Mouse (Mus musculus) heart, adult 18-20 months (tissue): ENCODE results near the gene Lep. TPM values are rescaled to one million over a fixed set of nuclear protein-coding genes. Genes with fewer than 3 reads are reported as not detected.
A peak's percentile ranks its signal among the peaks of the same experiment; 100 is the strongest.

Experiments
- DNase-seq, 2 experiments: peaks; one replicate each; pipeline ENCODE4 v3.0.0; 2021 to 2022; ENCODE audit warnings: mixed read lengths in 1 of 2
- total RNA-seq, 2 experiments: library from RNA; stranded (reverse); gene quantifications; 2 replicates each; pipeline ENCODE4 v1.2.3; 2021

Lep gene
- total RNA-seq, 2 experiments from 2014 or later: 0.10 to 0.97 TPM

DNA sequence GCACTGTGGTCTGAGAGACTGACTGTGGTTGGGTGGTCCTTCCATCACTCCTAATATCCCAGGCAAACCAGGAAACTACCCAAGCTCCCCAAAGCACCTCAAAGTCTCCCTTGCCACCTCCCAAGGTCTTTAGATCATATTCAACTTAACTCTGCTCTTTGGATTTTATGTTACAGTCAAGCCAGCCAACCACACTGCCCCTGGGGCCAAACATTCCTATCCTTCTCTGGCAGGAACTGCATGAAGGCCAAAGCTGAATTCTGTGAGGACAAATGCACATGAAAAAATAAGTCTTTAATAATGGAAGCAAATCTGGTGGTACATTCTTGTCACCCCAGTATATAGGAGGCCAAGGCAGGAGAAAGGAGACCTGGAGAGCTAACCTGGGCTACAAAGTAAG is 16.0 kb upstream of the Lep start:
- no peak for DNase-seq

DNA sequence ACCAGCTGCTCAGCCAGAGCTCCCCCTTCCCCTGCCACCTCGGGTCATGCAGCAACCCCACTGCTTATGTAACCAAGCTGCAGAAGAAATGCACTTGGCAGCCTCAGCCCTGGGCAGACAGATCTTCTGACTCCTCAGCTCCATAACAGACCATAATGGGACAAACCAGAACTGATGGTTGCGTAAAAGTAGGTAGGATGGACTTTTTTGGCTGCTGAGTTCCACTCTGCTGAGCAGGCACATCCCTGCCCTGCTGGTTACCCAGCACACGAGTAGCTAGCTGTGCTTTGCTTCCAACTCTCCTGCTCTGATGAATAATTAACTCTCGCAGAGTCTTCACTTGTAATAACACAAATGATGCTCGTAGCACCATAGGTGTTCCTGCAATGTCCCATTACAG is 10.1 kb upstream of the Lep start:
- DNase-seq: no peak

DNA sequence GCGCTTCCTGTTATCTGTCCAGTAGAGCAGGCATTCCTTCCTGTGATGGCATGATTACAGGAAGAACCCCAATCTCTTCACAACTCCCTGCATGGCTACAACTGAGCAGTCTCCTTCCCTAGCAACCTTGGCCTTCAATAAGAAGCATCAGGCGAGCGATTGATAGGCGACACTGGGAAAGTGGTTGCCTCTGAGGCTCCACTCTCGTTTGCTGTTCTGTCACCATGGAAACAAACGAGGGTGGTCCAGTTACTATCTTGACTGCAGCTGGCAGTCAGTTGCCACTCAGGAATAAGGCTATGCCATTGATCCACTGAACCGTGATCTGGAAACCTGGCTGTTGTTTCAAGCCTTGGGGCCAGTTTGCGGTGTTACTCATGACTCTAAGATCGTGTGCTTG is 7.8 kb upstream of the Lep start:
- no peak for DNase-seq

DNA sequence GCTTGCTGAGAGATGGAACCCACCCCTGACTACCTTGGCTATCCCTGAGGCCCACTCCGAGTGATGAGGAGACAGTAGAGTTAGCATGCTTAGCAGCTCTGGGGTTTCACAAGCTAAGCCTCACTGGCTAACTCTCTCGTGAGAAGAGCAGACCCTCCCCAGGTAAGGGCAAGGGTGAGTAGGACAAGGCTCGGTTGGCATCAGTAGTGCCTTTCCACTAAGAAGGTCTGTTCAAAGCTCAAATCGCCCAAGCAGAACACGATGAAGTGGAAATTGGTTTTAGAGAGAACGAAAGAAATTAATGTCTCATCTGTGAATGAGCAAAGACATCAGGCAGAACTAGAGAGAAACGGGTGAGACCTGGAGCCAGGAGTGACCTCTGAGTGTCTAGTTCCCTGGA is 6.8 kb upstream of the Lep start:
- DNase-seq: no peak

DNA sequence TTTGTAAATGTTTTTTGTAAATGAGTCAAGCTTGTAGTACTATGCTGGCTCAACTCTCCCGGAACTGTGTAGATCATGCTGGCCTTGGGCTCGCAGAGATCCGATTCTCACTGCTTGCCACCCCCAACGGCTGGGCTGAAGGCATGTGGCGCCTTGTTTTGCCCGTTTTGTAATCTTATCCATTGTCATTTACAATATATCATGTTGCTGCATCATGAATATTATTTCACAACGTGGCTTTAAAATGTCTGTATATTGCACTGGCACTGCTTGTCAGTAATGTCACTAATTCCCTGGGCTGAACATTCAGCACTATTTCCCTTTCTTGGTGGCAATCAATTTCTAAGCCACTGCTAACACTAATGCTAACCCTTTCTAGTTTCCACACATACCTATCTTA is 3.6 kb upstream of the Lep start:
- no peak for DNase-seq

DNA sequence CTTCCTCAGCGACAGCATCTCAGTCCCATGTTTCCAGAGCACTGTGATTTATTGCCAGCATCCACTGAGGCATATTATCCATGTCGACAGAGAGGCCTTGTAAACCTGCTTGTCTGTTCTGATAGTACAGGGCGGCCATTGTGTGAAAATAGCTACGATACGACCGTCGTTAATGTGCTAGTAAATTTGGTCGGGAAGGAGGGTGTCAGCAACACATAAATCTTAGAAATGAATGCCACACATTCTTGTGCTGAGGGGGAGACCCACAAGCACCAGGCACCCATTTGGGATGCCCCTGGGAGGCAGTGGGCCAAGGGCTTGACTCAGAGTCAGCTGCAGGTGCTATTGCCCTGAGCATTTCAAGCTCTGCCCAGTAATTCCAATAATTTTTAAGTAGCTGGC is 6.4 kb downstream of the Lep start:
- DNase-seq: no peak

DNA sequence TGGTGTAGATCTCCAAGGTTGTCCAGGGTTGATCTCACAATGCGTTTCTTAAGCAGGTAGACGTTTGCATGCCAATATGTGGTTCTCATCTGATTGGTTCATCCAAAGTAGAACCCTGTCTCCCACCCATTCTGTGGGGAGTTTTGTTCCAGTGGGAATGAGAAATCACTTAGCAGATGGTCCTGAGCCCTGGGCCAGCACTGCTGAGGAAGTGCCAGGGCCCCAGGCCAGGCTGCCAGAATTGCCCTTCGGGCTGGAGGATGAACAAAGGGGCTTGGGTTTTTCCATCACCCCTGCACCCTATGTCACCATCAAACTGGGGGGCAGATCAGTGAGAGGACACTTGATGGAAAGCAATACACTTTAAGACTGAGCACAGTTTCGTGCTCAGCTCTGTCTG is 12.2 kb downstream of the Lep start:
- no peak for DNase-seq

DNA sequence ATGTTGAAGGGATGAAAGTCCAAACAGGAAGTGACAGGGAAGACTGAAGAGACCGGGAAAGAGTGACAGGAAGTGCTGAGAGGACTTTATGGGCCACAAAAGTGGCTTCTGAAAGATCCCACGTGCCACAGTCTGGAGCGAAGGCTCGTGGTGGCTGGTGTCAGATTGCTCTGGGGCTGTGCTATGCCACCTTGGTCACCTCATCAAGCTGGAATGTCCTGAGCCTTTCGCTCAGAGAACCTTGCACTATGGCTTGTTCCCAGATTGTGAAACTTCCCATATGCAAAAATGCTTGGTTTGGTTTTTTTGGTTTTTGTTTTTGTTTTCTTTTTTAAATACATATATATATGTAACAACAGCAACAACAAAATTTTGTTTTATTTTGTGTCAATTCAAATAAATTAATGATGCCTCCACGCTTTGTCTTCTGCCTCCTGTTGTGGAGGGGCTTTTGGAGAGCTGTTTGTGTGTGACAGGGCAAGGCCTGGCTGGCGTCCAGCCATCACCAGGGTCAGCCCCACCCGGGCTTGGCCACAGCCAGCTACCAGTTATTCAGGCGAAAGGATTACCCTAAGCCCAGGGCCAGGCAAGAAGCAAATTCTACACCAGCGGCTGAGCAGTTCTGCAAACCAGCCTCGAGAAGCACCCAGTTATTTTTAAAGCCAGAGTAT is 13.6 kb downstream of the Lep start:
- no peak for DNase-seq

DNA sequence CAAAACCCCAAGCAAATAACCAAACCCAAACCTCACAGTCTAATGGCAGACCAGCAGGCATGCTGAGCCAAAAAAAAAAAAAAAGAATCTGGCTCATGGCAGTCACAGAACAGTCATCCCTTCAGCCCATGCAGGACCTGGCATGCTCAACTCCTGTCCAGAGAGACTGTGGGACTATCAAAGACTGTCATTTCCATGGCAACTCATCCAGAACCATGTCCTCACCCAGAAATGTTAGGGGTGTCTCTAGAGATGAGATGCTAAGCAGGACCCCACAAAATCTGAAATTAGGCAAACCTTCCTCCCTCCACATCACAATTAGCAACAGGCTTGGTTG is 14.1 kb downstream of the Lep start:
- DNase-seq: no peak

DNA sequence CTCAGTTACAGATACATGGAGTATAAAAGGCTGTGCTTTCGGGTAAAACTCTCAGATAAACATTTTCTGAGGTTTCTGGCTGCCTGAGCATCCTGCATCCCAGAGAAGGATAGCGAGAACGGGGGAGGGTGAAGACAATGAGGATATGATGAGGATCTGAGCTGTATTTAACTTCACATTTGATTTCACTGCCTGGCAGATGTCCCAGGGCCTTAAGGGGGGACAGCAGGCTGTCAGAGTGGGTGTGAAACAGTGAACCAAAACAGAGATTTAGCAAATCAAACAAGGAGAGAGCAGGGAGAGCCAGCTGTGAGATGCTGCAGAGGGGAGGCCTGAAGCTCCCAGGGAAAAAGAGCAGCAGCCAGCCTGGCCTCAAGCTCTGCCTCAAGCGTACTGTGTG is 19.3 kb downstream of the Lep start:
- DNase-seq: no peak

DNA sequence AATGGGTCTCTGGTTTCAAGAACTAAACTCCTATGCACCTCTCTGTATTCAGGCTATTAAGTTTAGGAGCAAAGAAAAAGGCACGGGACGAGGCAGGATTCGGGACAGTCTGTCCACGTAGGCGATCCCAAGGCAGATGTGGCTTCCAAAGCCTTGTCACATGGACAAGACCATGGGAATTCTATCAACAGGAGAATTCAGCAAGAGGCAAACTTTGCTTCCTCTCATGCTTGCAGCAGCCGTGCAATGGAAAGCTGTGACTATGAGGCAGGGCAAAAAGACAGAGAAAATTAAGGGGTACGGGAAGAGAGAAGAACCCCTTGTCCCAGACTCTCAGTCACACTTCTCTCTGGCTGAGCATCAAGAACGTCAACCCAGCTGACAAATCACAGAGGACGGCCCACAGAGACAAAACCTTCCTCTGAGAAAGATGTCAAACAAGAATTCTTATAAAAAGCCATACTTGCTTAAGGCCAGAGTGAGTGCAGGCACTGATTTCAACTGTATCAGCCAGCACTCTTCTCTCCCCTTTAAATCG is 21.9 kb downstream of the Lep start:
- peak; percentile 37 to 53 for DNase-seq

DNA sequence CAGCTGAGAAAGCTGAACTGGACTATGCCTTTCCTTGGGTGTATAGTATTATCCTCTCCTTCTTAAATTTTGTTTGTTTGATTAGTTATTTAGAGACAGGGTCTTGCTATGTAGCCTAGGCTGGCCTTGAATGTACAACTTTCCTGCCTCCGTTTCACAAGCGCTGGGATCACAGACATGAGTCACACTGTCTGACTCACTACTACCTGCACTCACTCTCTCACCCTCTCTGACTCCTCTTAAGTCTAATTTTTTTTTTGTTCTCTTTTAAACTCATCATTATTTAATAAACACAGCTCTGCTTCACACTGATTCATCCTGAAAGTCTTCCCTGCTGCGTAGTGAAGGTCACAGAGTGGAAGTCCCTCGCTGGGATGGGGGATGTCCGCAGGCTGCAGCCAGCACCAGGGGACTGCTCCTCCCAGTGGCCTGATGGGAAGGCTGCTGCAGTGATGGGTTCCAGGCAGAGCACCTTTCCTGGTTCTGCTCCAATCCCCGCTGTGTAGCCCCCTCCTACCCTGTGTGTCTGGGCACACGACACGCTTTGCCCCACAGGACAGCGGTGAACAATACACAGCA is 22.8 kb downstream of the Lep start:
- no peak for DNase-seq

DNA sequence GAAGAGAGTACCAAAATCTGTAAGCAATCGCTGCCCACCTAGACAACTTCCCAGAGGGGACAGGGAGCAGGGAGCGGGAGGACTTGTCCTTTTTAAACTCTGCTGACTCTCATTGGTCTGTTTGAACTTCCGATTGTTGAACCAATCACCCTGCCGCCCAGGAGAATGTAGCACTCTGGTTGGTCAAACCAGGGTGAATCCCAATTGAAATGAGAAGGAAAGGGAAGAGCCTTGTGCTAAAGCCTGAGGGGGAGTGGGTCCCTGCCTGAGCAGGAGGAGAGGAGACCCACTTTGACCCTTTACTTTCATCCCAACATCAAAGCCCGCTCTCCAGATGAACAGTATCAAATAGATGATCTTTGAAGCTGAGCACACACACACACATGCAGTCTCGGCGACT is 24.4 kb downstream of the Lep start:
- DNase-seq: no peak

DNA sequence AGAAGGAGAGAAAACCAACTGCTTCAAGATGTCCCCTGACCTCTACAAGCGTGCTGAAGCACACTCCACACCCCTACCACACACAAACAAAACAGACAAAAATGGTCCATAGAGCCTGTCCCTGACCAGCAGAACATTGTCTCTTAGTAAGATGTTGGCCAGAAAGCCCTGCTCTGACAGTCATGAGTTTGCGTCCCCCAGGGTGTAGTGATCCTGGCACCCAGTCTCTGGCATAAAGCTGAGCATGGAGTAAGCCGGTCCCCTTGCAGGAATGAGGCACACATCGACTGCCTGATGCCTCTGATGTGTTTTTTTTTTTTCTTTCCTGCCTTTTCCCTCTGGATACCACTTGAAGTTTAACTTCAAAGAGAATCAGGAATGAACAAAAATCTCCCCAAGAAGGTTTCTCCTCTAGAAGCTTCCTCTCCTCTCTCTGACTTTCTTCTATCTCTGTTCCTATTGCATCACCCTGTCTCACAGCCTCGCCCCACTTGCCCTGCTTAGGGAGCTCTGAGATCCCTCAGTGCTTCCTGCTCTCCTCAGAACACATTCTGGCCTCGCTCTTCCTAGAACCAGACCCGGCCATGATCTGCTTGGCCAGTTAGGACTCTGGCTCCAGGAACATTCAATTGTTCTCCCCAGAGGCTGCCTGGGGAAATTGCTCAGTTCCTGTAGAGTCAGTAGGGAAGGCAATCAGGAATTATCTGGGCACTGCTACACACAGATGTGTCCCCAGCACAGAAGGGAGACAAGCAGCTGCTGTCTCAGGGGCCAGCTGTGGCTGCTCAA is 28.1 kb downstream of the Lep start:
- peak; percentile 76 to 93 for DNase-seq

DNA sequence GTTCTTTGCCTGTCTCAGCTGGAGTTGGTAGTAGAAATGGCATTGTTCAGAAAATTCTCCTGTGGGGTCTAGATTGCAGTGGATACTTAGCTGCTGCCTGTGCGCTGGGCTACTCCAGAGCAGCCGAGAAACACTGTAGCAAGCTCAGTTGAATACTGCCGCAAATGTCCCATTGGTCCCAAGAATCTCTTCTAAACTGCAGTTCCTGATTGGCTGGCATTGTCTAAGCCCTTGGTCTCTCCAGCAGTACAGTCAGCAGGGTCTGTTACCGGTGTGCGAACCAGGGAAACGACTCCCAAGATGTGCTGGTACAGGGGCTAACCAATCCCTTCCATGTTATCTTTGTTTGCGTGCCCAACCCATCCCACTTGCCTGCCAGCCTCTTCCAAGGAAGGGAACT is 32.2 kb downstream of the Lep start:
- DNase-seq: no peak

DNA sequence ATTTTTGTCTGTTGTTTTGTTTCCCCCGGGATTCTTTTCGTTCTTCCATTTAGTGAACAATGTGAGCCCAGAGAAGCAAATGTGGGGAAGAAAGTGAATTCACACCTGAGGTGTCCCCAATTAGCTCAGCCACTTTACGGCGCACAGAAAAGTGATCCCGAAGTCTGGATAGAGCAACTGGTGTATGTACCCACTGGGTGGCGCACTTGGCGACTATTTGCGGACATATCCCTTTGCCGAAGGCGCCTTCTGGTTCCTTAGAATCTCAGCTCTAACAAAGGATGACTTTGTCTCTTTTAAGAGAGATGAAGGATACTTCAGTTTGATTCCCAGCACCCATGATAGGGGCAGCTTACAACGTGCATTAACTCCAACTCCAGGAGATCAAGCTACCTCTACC is 32.9 kb downstream of the Lep start:
- no peak for DNase-seq

DNA sequence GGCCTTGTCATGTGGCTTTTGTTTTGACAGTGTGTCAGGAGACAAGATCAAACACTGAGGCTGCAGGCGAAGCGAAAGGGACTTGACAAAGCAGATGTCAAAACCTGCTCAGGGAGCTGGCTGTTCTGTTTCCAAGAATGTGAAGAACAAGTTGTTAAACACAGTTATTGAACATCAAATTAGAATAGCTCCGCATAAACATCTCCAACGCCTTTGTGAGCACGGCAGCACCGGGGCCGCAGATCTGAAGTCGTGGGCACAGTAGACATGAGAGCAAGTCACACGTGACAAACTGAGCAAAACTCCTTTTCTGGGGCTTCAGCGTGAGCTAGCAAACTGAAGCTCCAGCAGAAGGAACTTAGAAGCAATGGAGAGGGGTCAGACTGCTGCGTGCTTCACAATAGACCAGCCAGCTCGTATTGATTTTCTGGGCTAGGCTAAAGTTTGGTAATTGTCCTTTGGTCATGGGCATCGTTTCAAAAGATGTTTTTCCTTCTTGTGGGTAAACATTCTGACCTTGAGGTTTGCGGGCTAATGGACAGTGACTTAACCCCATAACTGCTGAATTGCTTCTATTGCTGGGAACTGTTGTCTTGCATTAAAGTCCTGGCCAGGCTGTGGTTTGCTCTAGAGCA is 39.6 kb downstream of the Lep start:
- no peak for DNase-seq

DNA sequence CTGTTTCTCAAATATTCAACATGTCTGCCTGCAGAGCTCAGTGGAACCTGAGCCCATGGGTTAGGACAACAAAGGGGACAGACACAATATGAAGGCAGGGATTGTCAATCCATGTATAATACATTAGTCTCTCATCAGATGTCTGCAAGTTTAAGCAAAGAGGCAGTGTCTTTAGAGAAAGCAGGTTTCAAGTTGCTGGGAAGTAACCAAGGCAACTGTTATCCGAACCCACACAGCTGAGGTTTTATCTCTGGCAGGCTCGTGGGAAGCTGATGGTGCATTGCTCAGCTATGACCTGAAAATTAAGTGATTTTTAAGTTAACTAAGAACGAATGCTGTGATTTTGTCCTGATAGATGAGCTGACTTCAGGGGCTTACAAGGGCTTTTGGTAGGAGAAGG is 40.4 kb downstream of the Lep start:
- no peak for DNase-seq

DNA sequence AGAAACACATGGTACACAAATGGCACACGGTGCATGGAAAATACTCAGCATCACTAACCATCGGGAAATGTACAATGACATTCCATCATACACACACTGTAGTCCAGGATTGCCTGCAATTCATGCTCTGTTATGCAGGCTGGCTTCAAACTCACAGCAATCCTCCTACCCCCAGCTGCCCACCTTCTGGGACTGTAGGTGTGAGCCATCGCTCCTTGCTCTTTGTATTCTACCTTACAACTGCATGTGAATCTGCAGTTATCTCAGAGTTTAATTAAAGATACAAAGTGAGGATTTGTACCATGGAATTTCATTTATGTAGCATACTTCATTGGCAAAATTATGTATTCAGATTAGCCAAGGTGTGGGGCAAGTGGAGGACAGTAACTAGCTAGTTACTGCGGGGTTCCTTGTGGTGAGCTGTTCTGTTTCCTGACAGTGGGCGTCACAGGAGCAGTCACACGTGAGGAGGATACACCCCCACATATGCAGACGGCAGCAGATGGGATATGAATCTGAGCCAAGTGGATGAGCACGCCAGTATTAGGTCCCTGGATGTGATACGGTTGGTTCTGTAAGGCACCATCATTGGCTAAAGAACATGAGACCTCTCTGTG is 41.3 kb downstream of the Lep start:
- DNase-seq: no peak

DNA sequence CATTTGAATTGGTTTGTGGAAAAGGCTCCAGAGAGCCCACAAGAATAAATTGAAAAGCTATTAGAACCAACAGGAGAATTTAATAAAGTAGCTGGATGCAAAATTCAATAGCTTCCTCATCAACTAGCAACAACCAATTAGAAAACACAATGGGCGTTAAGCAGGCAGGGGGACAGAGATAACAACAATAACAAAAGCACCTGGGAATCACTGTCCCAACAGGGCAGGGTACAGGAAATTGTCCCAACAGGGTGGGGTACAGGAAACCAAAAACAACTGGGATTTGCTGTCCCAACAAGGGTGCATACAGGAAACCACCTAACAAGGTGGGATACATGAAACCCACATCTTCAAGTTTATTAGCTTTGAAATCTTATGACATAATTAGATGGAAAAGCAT is 48.4 kb downstream of the Lep start:
- DNase-seq: peak in 1 of 2 experiments; percentile 49

DNA sequence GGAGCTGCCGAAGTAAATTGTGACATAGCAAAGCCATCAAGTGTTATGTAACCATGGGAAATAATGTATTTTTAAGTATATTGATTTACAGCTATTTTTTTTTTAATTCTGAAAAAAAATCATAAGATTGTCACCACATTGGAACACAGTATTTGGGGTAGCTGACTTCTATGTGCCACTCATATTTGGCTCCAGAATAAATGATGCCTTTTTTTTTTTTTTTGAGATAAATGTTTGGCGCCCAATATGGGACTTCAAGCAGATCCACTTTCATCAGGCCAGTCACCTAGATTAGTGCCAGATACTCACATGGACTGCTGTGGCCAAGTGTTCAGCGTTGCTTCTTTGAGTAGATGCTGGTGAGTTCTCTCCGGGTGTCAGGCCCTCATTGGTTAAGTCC is 51.5 kb downstream of the Lep start:
- no peak for DNase-seq

DNA sequence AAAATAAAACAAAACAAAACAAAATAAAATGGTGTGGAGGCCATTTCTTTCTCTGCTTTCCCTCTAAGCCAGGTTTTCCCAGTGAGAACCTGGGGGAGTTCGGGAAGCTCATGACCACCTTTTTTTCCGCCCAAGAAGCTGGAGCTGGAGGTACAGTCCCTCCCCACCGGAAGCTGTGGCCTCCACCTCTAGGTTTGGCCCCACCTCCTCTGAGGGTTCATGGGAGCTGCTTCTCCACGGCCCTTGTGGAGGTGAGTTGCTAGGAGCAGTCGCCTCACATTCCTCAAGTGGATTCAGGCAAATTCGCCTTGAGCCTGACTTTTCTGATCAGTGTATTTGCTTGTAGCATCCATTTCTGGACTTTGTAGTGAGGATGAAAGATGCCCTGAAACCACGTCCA is 55.7 kb downstream of the Lep start:
- no peak for DNase-seq
